Mouse (Mus musculus) limb, embryonic 15.5 days (tissue): ENCODE results near the gene Dab1. TPM values are rescaled to one million over a fixed set of nuclear protein-coding genes. Genes with fewer than 3 reads are reported as not detected.

ENCODE experiments used
- ATAC-seq: fragments of 200-750 bp; cut with Nextera tagmentation; 2 replicates; pipeline ENCODE4 v1.8.0; 2017; ENCODE audit warnings: low read depth, moderate TSS enrichment; ENCODE audit not compliant: insufficient number of reproducible peaks, low FRiP score, low TSS enrichment
- H3K27ac ChIP-seq: fragments of 300-500 bp; sonication (generic); 2 replicates; pipeline ENCODE4 v1.5.1; 2015; ENCODE audit warnings: moderate library complexity, mild to moderate bottlenecking, inconsistent platforms
- H3K27me3 ChIP-seq: fragments of 300-500 bp; sonication (generic); 2 replicates; pipeline ENCODE4 v1.6.1; 2015; ENCODE audit warnings: inconsistent platforms
- H3K36me3 ChIP-seq: fragments of 300-500 bp; sonication (generic); 2 replicates; pipeline ENCODE4 v1.6.1; 2015; ENCODE audit warnings: inconsistent platforms
- H3K4me1 ChIP-seq: fragments of 300-500 bp; sonication (generic); 2 replicates; pipeline ENCODE4 v1.6.1; 2015; ENCODE audit warnings: inconsistent platforms
- H3K4me2 ChIP-seq: fragments of 300-500 bp; sonication (generic); 2 replicates; pipeline ENCODE4 v1.6.1; 2015; ENCODE audit warnings: mild to moderate bottlenecking, inconsistent platforms
- H3K4me3 ChIP-seq: fragments of 300-500 bp; sonication (generic); 2 replicates; pipeline ENCODE4 v1.5.1; 2015; ENCODE audit warnings: mild to moderate bottlenecking, inconsistent platforms
- H3K9ac ChIP-seq: fragments of 300-500 bp; sonication (generic); 2 replicates; pipeline ENCODE4 v1.6.1; 2015; ENCODE audit warnings: inconsistent platforms
- H3K9me3 ChIP-seq: fragments of 300-500 bp; sonication (generic); 2 replicates; pipeline ENCODE4 v1.6.1; 2016; ENCODE audit warnings: inconsistent platforms
- WGBS: fragments of 180-500 bp; shearing (Covaris S2); methylation state at CpG from one replicate; pipeline ENCODE4 v1.1.7; 2015; 5-methylcytosine and 5-hydroxymethylcytosine counted together
- polyA plus RNA-seq: library from polyadenylated mRNA; unstranded; fragments of >200 nt; fragmentation: Nextera tagmentation; extraction: Ambion mirVana; gene quantifications from 2 replicates; pipeline ENCODE4 v1.2.1, GENCODE M21; 2015

The Dab1 gene
- polyA plus RNA-seq, 1 experiment from 2014 or later: 10.6 TPM

DNA sequence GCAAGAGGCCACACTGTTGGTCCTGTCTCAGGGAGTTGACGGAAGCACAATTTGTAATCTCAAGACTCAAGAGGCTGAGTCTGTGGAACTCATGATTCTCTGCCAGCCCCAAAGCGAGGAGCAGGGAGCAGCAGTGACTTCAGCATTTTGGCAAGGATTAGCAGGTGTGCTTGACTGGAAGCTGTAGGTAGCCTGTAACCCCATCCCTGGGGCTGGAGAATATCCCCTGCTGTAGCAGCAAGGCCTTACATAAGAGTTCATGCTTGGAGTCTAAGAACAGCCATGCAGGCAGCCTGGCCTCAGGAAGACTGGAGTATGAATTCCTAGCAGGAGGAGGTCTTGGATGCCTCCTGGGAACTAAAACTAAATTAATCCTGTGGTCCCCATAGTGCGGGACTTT lies 849.5 kb downstream of the Dab1 start:
- no peak for ATAC-seq
- Histone ChIP-seq H3K9me3 (no peaks in the 10 kb centered on the region), H3K27me3 (0 out of 2 replicates have a peak, but pooled peaks cover 2% of the 10 kb centered on the region), H3K27ac (no peak overlapping the region), H3K4me1 (no peaks in the 10 kb centered on the region; the same call in 1 of the 2 replicates), H3K9ac (no peak overlapping the region), H3K4me2 (no peak overlapping the region), H3K36me3 (no peaks in the 10 kb centered on the region), H3K4me3 (no peak overlapping the region)
- WGBS: 77% methylated on average over 3 of the region's 3 CpGs

DNA sequence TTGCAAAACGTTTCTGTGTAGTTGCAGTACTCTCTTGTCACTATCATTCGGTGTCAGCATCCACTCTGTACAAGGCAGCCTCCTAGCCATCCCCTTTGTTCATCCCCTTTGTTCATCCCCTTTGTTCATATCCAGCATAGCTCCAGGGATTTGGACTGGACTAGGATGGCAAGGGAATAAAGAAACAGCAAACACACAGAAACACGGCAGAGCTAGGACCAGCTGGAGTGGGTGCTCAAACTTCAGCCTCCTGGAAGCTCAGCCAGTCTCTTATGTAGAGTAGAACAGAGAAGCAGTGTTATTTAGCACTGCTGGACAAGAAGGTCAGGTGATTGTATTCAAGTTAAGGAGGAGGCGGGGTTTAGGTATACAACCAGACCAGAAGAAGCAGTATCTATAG lies 853.8 kb downstream of the Dab1 start:
- H3K27ac ChIP-seq: no peak overlapping the region
- WGBS: 82% methylated on average over 4 of the region's 4 CpGs

DNA sequence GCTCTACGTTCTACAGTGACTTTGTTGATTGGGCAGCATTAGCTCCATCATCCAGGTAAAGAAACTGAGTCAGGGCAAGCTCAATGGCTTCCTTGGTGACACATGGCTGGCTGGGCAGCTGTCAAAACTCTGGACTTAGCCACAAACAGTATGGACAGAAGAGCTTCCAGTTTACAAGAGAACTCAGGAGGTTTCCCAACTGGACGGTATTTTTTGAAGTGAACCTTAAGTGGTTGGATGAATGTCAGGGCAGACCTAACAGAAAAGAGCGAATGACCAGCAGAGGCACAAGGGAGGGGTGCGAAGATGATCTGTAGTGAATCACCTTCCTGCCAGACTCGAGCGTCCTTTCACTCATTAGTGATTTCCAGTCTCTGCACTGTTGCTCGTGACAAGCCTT lies 857.7 kb downstream of the Dab1 start:
- no peak overlapping the region for H3K9ac ChIP-seq
- ATAC-seq: no peak
- no peak overlapping the region for H3K4me3 ChIP-seq
- H3K27me3 ChIP-seq: no peaks in the 10 kb centered on the region
- no peaks in the 10 kb centered on the region for H3K4me1 ChIP-seq
- no peak overlapping the region for H3K4me2 ChIP-seq
- H3K9me3 ChIP-seq: no peaks in the 10 kb centered on the region
- 84% methylated on average over 7 of the region's 7 CpGs for WGBS
- no peaks in the 10 kb centered on the region for H3K36me3 ChIP-seq
- no peak overlapping the region for H3K27ac ChIP-seq

More for the DNA sequence above, 853.8 kb downstream of the Dab1 start:
- no peak overlapping the region for H3K4me3 ChIP-seq
- H3K4me2 ChIP-seq: no peak overlapping the region
- ATAC-seq: no peak
- no peaks in the 10 kb centered on the region for H3K4me1 ChIP-seq
- no peaks in the 10 kb centered on the region for H3K27me3 ChIP-seq
- no peak overlapping the region for H3K9ac ChIP-seq
- no peaks in the 10 kb centered on the region for H3K36me3 ChIP-seq
- no peaks in the 10 kb centered on the region for H3K9me3 ChIP-seq

DNA sequence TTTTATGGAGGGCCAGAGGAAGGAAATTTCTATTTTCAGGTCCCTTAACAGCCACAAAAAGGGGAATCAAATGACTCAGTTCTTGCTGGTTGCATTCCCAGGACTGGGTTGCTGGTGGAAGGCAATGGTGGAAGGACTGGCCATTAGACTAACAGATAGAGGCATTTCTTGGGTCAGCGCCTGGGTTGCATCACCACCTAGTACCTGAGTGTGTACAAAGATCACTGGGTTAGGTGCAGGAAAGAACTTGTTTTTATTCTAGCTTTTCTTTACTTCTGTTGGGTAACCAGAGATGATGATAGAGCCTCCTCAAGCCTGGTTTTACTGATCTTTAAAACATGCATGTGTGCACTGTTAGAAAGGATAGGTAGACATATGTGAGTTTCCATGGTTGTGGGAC lies 864.8 kb downstream of the Dab1 start:
- Histone ChIP-seq H3K4me2 (no peak overlapping the region), H3K9ac (no peak overlapping the region), H3K9me3 (no peaks in the 10 kb centered on the region), H3K4me1 (no peaks in the 10 kb centered on the region), H3K36me3 (no peaks in the 10 kb centered on the region), H3K4me3 (no peak overlapping the region), H3K27me3 (no peaks in the 10 kb centered on the region), H3K27ac (no peak overlapping the region)
- ATAC-seq: no peak
- WGBS: 94% methylated on average over 1 of the region's 1 CpGs

DNA sequence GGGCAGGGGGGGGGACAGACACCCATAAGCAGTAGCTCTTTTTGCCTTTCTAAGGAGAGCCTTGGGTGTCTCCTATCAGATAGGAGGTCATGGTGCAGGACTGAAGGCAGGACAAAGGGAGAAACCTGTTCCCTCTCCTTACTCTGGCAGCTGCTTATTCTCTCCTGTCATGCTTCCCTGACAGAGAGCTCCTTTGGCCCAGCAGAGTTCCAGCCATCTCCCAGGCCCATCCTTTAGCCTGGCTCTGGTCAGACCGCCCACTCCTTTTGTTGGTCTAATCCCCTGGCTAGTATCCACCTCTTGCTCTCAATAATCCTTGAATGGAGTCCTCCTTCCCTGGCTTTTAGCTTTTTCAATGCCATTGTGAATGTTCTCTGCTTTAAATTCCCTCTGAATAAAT lies 878.1 kb downstream of the Dab1 start:
- Histone ChIP-seq H3K9me3 (no peaks in the 10 kb centered on the region), H3K4me3 (no peak overlapping the region), H3K4me2 (no peak overlapping the region), H3K9ac (no peak overlapping the region), H3K36me3 (no peaks in the 10 kb centered on the region), H3K27me3 (no peaks in the 10 kb centered on the region), H3K27ac (no peak overlapping the region), H3K4me1 (no peaks in the 10 kb centered on the region)
- ATAC-seq: no peak
- WGBS: 81% methylated on average over 1 of the region's 1 CpGs

DNA sequence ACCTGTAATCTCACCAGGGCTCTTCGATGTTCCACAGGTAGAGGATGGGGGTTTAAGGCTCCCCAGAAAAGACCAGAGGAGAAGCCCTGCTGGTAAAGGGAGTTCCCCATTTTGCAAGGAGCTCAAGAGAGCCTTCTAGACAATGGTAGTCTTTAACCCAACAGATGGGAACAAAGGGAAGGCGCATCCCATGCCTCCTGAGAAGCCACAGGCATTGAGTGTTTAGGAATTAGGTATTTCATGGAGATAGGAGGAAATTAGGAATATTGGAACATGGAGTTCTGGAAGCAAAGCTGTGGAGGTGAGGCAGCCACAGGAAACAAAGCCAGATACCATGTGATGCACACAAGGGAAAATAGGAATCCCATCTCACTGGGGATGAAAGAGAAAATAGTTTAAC lies 881.0 kb downstream of the Dab1 start:
- Histone ChIP-seq H3K36me3 (no peaks in the 10 kb centered on the region), H3K27ac (no peak overlapping the region), H3K9me3 (no peaks in the 10 kb centered on the region), H3K27me3 (no peaks in the 10 kb centered on the region; the same call in 1 of the 2 replicates), H3K4me1 (no peaks in the 10 kb centered on the region), H3K4me3 (no peak overlapping the region), H3K4me2 (no peak overlapping the region), H3K9ac (no peak overlapping the region)
- WGBS: 88% methylated on average over 2 of the region's 2 CpGs
- no peak for ATAC-seq

DNA sequence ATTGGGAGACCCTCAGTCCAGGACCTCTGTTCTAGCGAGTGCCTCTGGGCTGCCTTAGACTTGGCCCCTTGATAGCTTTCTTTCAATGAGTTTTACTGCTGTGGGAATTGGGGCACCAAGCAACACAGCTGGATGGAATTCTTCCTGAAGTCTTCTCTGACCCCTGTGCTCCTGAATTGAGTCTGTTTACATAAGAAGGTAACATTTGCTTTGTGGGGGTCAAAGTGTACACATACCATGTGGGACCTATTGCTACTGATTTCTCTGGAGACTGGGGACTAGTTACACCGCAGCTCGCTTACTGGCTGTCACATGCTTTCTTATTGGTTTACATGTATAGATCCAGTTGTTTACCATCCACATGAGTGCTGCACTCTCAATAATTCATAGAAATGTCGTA lies 881.5 kb downstream of the Dab1 start:
- no peaks in the 10 kb centered on the region; the same call in 1 of the 2 replicates for H3K27me3 ChIP-seq
- H3K4me1 ChIP-seq: no peaks in the 10 kb centered on the region
- H3K4me2 ChIP-seq: no peak overlapping the region
- ATAC-seq: no peak
- no peaks in the 10 kb centered on the region for H3K9me3 ChIP-seq
- H3K4me3 ChIP-seq: no peak overlapping the region
- H3K36me3 ChIP-seq: no peaks in the 10 kb centered on the region
- H3K27ac ChIP-seq: no peak overlapping the region
- WGBS: 50% methylated on average over 4 of the region's 4 CpGs
- H3K9ac ChIP-seq: no peak overlapping the region

DNA sequence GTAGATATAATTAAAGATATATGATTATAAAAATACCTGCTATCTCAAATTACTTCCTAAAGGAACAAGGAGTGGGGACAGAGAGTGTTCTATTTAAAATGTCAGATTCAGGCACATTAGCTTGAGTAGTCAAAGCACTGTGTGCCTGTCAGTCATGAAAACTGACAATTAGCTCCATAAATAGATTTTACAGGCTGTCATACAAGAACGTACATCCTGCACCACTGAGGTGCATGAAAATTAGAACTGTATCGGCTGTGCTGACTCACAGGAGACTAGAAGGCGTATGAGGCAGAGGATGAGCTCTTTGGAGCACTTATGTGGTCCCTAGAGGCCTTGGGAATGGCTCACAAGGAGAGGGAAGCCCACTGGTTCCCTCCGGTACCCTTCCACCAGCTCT lies 882.1 kb downstream of the Dab1 start:
- no peak for ATAC-seq
- no peak overlapping the region for H3K27ac ChIP-seq
- H3K4me3 ChIP-seq: no peak overlapping the region
- H3K4me2 ChIP-seq: no peak overlapping the region
- H3K27me3 ChIP-seq: no peaks in the 10 kb centered on the region; the same call in 1 of the 2 replicates
- 59% methylated on average over 4 of the region's 4 CpGs for WGBS
- no peaks in the 10 kb centered on the region for H3K9me3 ChIP-seq
- H3K36me3 ChIP-seq: no peaks in the 10 kb centered on the region
- no peaks in the 10 kb centered on the region for H3K4me1 ChIP-seq
- no peak overlapping the region for H3K9ac ChIP-seq

DNA sequence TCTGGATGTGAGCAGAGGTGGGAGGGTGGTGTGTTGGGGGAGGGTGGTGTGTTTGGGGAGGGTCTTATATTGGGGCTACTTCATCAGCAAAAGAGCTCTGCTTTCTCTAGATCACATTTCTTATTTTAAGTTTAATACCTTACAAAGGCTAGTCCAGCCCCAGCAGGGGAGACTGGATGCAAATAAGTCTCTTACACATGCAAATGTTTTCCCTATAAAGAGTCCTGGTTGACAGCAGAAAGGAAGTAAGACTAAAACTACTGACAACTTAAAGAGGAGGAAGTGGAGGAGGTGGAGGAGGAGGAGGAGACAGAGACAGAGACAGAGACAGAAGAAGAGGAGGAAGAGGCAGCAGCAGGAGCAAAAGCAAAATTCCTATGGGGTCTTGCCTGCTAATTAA lies 885.8 kb downstream of the Dab1 start:
- Histone ChIP-seq H3K9me3 (no peaks in the 10 kb centered on the region), H3K4me1 (no peaks in the 10 kb centered on the region), H3K36me3 (no peaks in the 10 kb centered on the region), H3K9ac (no peak overlapping the region), H3K27ac (no peak overlapping the region), H3K4me3 (no peak overlapping the region), H3K27me3 (no peaks in the 10 kb centered on the region; the same call in 1 of the 2 replicates), H3K4me2 (no peak overlapping the region)
- ATAC-seq: no peak

DNA sequence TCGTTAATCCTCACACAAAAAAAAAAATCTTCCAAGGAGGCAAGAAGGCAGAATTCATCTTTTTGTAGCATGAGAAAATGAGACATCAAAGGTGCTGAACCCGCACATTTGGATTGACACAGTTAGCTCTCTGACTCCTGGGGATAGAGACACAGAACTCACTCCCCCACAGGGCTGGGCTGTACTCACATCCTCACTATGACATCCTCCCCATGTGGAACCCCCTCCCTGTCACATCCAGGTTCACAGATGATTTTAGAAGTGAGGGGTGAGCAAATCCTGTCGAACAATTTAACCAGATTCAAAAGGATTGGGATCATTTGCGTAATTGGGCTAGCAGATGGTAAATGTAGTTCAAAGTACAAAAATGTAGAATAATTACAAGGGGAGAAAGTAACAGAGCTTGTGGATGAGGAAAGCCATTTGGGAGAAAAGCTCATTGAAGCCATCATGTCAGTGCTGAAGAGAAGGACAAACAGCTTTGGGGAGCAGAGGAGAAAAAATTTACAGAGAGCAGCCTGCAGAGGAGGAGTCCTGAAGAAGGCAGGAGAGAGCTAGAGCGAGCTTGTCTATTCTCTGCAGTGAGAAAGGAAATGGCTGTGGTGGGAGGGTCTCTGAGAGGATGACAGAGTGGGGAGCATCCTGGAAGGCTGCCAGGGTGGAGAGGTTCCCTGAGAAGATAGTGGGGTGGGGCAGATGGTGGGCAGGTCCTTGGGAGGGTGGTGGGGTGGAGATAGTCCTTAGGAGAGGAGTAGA lies 890.2 kb downstream of the Dab1 start:
- no peak overlapping the region for H3K4me2 ChIP-seq
- H3K27me3 ChIP-seq: no peaks in the 10 kb centered on the region; the same call in 1 of the 2 replicates
- no peak overlapping the region for H3K9ac ChIP-seq
- no peak overlapping the region for H3K27ac ChIP-seq
- H3K4me3 ChIP-seq: no peak overlapping the region
- H3K4me1 ChIP-seq: no peaks in the 10 kb centered on the region
- 63% methylated on average over 5 of the region's 5 CpGs for WGBS
- H3K36me3 ChIP-seq: no peaks in the 10 kb centered on the region
- H3K9me3 ChIP-seq: no peaks in the 10 kb centered on the region
- ATAC-seq: no peak

DNA sequence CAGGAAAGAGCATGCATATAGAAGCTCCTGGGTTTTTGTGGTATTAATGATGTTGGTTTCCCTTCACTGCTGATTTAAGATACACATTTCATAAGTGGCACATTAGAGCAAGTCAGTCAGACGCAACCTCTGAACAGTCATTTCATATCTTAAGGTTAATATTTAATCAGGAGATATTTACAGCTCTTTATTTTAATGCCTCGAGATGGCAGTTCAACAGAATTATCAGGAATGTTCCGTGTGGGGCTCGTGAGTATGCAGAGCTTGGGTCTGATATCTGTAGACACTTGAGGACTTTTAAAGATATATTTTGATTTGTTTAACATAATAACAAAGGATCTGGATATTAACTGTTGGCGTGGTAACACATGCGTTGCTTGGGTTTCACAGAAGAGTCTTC lies 892.7 kb downstream of the Dab1 start:
- no peaks in the 10 kb centered on the region for H3K36me3 ChIP-seq
- no peaks in the 10 kb centered on the region for H3K4me1 ChIP-seq
- no peak overlapping the region for H3K27ac ChIP-seq
- H3K4me3 ChIP-seq: no peak overlapping the region
- WGBS: 87% methylated on average over 6 of the region's 6 CpGs
- H3K4me2 ChIP-seq: no peak overlapping the region
- no peak for ATAC-seq
- no peaks in the 10 kb centered on the region for H3K9me3 ChIP-seq
- H3K9ac ChIP-seq: no peak overlapping the region
- no peaks in the 10 kb centered on the region; the same call in 1 of the 2 replicates for H3K27me3 ChIP-seq

DNA sequence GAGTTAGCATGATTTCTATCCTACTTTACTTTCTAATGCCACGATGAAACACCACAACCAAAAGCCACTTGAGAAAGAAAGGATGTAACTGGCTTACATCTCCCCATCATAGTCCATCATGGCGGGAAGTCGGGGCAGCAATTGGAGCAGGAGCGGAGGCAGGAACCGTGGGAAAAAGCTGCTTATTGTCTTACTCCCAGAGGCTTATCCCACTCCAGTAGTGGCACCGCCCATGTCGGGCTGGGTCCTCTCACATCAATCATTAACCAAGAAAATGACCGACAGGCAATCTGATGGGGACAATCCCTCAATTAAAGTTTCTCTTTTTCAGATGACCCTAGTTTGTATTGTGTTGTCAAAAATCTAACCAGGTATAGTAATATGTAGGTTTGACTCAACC lies 893.4 kb downstream of the Dab1 start:
- Histone ChIP-seq H3K27ac (no peak overlapping the region), H3K9ac (no peak overlapping the region), H3K4me3 (no peak overlapping the region), H3K4me2 (no peak overlapping the region), H3K4me1 (no peaks in the 10 kb centered on the region), H3K36me3 (no peaks in the 10 kb centered on the region), H3K27me3 (no peaks in the 10 kb centered on the region; the same call in 1 of the 2 replicates), H3K9me3 (no peaks in the 10 kb centered on the region)
- no peak for ATAC-seq
- 87% methylated on average over 8 of the region's 8 CpGs for WGBS

DNA sequence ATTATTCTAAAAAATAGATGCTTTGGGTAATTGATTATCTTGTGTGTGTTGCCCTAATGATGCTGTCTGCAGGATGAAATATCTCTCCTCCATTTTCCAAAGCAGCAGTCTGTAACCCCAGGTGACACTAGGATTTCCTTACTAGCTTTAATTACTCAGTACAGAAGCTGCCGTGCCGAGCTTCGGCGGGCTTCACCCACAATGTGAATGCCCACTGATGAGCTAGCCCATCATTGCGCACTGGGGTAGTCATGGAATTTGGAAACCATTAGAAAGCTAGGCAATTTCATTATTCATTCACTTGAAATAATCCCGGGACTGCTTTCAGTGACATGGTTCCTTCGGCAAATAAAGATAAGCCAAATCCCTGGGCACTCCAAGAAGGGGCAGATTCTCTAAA lies 894.5 kb downstream of the Dab1 start:
- H3K4me3 ChIP-seq: no peak overlapping the region
- 69% methylated on average over 7 of the region's 7 CpGs for WGBS
- no peak overlapping the region for H3K9ac ChIP-seq
- no peaks in the 10 kb centered on the region; the same call in 1 of the 2 replicates for H3K27me3 ChIP-seq
- no peaks in the 10 kb centered on the region for H3K36me3 ChIP-seq
- no peak for ATAC-seq
- no peak overlapping the region for H3K27ac ChIP-seq
- no peaks in the 10 kb centered on the region for H3K4me1 ChIP-seq
- no peak overlapping the region for H3K4me2 ChIP-seq
- no peaks in the 10 kb centered on the region for H3K9me3 ChIP-seq
